Mouse (Mus musculus): Measurements from ENCODE around the gene Hnrnpdl. TPM values are rescaled to one million over a fixed set of nuclear protein-coding genes. Genes with fewer than 3 reads are reported as not detected.

Gene Hnrnpdl
- polyA plus RNA-seq, 1 experiment, result 66.9 TPM

- Histone ChIP-seq H3K27me3 (ENCODE audit: control insufficient read depth, insufficient read depth, insufficient read length) (no peaks in the 10 kb centered on the region), H3ac (ENCODE audit: control insufficient read depth, insufficient read length, low read depth) (no peak overlapping the region), H3K79me2 (ENCODE audit: control insufficient read depth, insufficient read depth) (no peaks in the 10 kb centered on the region), H3K4me3 (ENCODE audit: insufficient read depth, poor library complexity, severe bottlenecking) (no peak overlapping the region), H3K36me3 (ENCODE audit: control insufficient read depth, insufficient read depth) (no peaks in the 10 kb centered on the region), H3K79me3 (ENCODE audit: low read depth) (no peaks in the 10 kb centered on the region)
- TF ChIP-seq USF1 (IDR thresholded peaks at IDR 0.05; ENCODE audit: low read depth) (no peak), CTCF (IDR thresholded peaks at IDR 0.05; ENCODE audit: control insufficient read depth, insufficient read depth, insufficient read length) (no peak), MYOG (IDR thresholded peaks at IDR 0.05; ENCODE audit: control insufficient read depth, extremely low read depth, insufficient read length) (no peak), CEBPB (IDR thresholded peaks at IDR 0.05; ENCODE audit: low read depth) (no peak), MYOD1 (IDR thresholded peaks at IDR 0.05; ENCODE audit: control insufficient read depth, insufficient read length, low read depth) (no peak), FOSL1 (IDR thresholded peaks at IDR 0.05; ENCODE audit: insufficient read depth, low read length, poor library complexity, severe bottlenecking) (no peak), MAX (IDR thresholded peaks at IDR 0.05) (no peak)
Measured at GRCm38 (mm10) chr5:100024403-100024802, 15.1 kb downstream of the Hnrnpdl start.

DNA sequence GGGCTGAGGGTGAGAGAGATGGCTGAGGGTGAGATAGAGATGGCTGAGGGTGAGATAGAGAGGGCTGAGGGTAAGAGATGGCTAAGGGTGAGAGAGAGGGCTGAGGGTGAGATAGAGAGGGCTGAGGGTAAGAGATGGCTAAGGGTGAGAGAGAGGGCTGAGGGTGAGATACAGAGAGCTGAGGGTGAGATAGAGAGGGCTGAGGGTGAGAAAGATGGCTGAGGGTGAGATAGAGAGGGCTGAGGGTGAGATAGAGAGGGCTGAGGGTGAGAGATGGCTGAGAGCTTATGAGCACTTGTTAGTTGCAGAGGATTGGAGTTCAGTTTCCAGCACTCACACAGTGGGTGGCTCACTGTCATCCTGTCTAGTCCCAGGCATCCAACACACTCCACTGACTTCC is 19.4 kb downstream of the Hnrnpdl start:
- TF ChIP-seq MYOD1 (IDR thresholded peaks at IDR 0.05; ENCODE audit: control insufficient read depth, insufficient read length, low read depth) (no peak), CEBPB (IDR thresholded peaks at IDR 0.05; ENCODE audit: low read depth) (no peak), MYOG (IDR thresholded peaks at IDR 0.05; ENCODE audit: control insufficient read depth, extremely low read depth, insufficient read length) (no peak), CTCF (IDR thresholded peaks at IDR 0.05; ENCODE audit: control insufficient read depth, insufficient read depth, insufficient read length) (no peak), USF1 (IDR thresholded peaks at IDR 0.05; ENCODE audit: low read depth) (no peak), MAX (IDR thresholded peaks at IDR 0.05) (no peak), FOSL1 (IDR thresholded peaks at IDR 0.05; ENCODE audit: insufficient read depth, low read length, poor library complexity, severe bottlenecking) (no peak)
- Histone ChIP-seq H3K27me3 (ENCODE audit: control insufficient read depth, insufficient read depth, insufficient read length) (no peaks in the 10 kb centered on the region), H3ac (ENCODE audit: control insufficient read depth, insufficient read length, low read depth) (no peak overlapping the region), H3K4me3 (ENCODE audit: insufficient read depth, poor library complexity, severe bottlenecking) (no peak overlapping the region), H3K79me3 (ENCODE audit: low read depth) (no peaks in the 10 kb centered on the region), H3K79me2 (ENCODE audit: control insufficient read depth, insufficient read depth) (no peaks in the 10 kb centered on the region), H3K36me3 (ENCODE audit: control insufficient read depth, insufficient read depth) (no peaks in the 10 kb centered on the region)

DNA sequence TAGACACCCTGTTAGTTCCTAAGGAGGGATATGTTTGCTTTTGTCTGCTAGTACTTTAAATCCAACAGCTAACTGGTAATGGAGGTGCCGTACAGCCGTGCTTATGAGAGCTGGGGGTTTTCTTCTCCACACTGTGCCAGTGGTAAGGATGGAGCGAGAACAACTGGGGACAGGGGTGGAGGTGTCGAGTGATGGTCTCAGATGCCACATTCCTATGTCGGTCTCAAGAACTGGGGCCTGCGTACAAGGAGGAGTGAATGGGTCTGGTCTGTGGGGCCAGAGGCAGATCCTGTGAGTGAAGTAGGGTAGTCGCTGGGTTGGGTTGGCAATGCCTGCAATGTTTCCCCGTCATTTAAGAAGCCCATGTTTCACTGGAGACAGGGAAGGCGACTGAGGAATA is 26.9 kb downstream of the Hnrnpdl start:
- no peaks in the 10 kb centered on the region for H3K36me3 ChIP-seq (ENCODE audit: control insufficient read depth, insufficient read depth)
- TF ChIP-seq CEBPB (IDR thresholded peaks at IDR 0.05; ENCODE audit: low read depth) (no peak), USF1 (IDR thresholded peaks at IDR 0.05; ENCODE audit: low read depth) (no peak), MYOD1 (IDR thresholded peaks at IDR 0.05; ENCODE audit: control insufficient read depth, insufficient read length, low read depth) (no peak), CTCF (IDR thresholded peaks at IDR 0.05; ENCODE audit: control insufficient read depth, insufficient read depth, insufficient read length) (no peak), FOSL1 (IDR thresholded peaks at IDR 0.05; ENCODE audit: insufficient read depth, low read length, poor library complexity, severe bottlenecking) (no peak), MYOG (IDR thresholded peaks at IDR 0.05; ENCODE audit: control insufficient read depth, extremely low read depth, insufficient read length) (no peak), MAX (IDR thresholded peaks at IDR 0.05) (no peak)
- H3K4me3 ChIP-seq (ENCODE audit: insufficient read depth, poor library complexity, severe bottlenecking), result no peak overlapping the region
- no peak overlapping the region for H3ac ChIP-seq (ENCODE audit: control insufficient read depth, insufficient read length, low read depth)
- no peaks in the 10 kb centered on the region for H3K79me3 ChIP-seq (ENCODE audit: low read depth)
- H3K27me3 ChIP-seq (ENCODE audit: control insufficient read depth, insufficient read depth, insufficient read length), result no peaks in the 10 kb centered on the region
- H3K79me2 ChIP-seq (ENCODE audit: control insufficient read depth, insufficient read depth), result no peaks in the 10 kb centered on the region

GRCm38 (mm10) chr5:100008485-100008884 is 31.0 kb downstream of the Hnrnpdl start:
- TF ChIP-seq CTCF (IDR thresholded peaks at IDR 0.05; ENCODE audit: control insufficient read depth, insufficient read depth, insufficient read length) (no peak), FOSL1 (IDR thresholded peaks at IDR 0.05; ENCODE audit: insufficient read depth, low read length, poor library complexity, severe bottlenecking) (no peak), MYOG (IDR thresholded peaks at IDR 0.05; ENCODE audit: control insufficient read depth, extremely low read depth, insufficient read length) (no peak), CEBPB (IDR thresholded peaks at IDR 0.05; ENCODE audit: low read depth) (no peak), USF1 (IDR thresholded peaks at IDR 0.05; ENCODE audit: low read depth) (no peak), MAX (IDR thresholded peaks at IDR 0.05) (no peak), MYOD1 (IDR thresholded peaks at IDR 0.05; ENCODE audit: control insufficient read depth, insufficient read length, low read depth) (no peak)
- Histone ChIP-seq H3K4me3 (ENCODE audit: insufficient read depth, poor library complexity, severe bottlenecking) (no peak overlapping the region), H3K79me3 (ENCODE audit: low read depth) (no peaks in the 10 kb centered on the region), H3K79me2 (ENCODE audit: control insufficient read depth, insufficient read depth) (no peaks in the 10 kb centered on the region), H3K36me3 (ENCODE audit: control insufficient read depth, insufficient read depth) (no peaks in the 10 kb centered on the region), H3K27me3 (ENCODE audit: control insufficient read depth, insufficient read depth, insufficient read length) (no peaks in the 10 kb centered on the region), H3ac (ENCODE audit: control insufficient read depth, insufficient read length, low read depth) (no peak overlapping the region)

DNA sequence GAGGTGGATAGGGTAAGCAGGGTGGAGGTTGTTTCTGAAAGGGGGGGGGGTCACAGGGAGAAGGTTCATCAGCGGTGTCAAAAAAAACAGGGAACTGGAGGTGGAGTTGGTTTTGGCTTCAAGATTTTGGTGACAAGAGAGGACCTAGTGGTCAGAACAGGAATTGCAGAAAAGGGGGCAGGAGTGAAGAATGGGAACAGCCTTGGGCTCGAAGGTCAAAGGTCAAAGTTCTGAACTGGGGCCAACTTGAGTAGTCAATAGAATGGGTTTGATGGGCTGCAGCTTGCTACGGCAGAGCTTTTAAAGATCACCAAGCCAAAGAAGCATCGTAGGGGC is 32.5 kb downstream of the Hnrnpdl start:
- Histone ChIP-seq H3K4me3 (ENCODE audit: insufficient read depth, poor library complexity, severe bottlenecking) (no peak overlapping the region), H3K79me2 (ENCODE audit: control insufficient read depth, insufficient read depth) (no peaks in the 10 kb centered on the region), H3ac (ENCODE audit: control insufficient read depth, insufficient read length, low read depth) (no peak overlapping the region), H3K27me3 (ENCODE audit: control insufficient read depth, insufficient read depth, insufficient read length) (no peaks in the 10 kb centered on the region), H3K79me3 (ENCODE audit: low read depth) (no peaks in the 10 kb centered on the region), H3K36me3 (ENCODE audit: control insufficient read depth, insufficient read depth) (no peaks in the 10 kb centered on the region)
- TF ChIP-seq CEBPB (IDR thresholded peaks at IDR 0.05; ENCODE audit: low read depth), result no peak
- TF ChIP-seq MYOD1 (IDR thresholded peaks at IDR 0.05; ENCODE audit: control insufficient read depth, insufficient read length, low read depth), result no peak
- no peak for TF ChIP-seq MAX (IDR thresholded peaks at IDR 0.05)
- TF ChIP-seq MYOG (IDR thresholded peaks at IDR 0.05; ENCODE audit: control insufficient read depth, extremely low read depth, insufficient read length), result no peak
- no peak for TF ChIP-seq FOSL1 (IDR thresholded peaks at IDR 0.05; ENCODE audit: insufficient read depth, low read length, poor library complexity, severe bottlenecking)
- no peak for TF ChIP-seq CTCF (IDR thresholded peaks at IDR 0.05; ENCODE audit: control insufficient read depth, insufficient read depth, insufficient read length)
- TF ChIP-seq USF1 (IDR thresholded peaks at IDR 0.05; ENCODE audit: low read depth), result no peak

Measured in C2C12 (cell line).